Mouse (Mus musculus) cerebellum, adult 2 months (tissue): ENCODE measurements around the gene Ccdc102a.

Source experiments
- CTCF ChIP-seq: fragments of 200-500 bp; IDR thresholded peaks from 2 replicates; pipeline ENCODE4 v1.5.1; 2011; ENCODE audit warnings: low read depth, mild to moderate bottlenecking, control low read depth, low read length, moderate library complexity, borderline replicate concordance; ENCODE audit not compliant: insufficient read depth
- POLR2A ChIP-seq: fragments of 200-500 bp; IDR thresholded peaks from 2 replicates; pipeline ENCODE4 v1.6.1; 2011; ENCODE audit warnings: low read length, control low read depth, borderline replicate concordance; ENCODE audit not compliant: insufficient read depth

- TF ChIP-seq CTCF (no peak), POLR2A (no peak)
Measured at GRCm38 (mm10) chr8:94935172-94935571, 17.3 kb upstream of the Ccdc102a start.
